Mouse (Mus musculus): ENCODE measurements around the gene Cemip2. TPM values are rescaled to one million over a fixed set of nuclear protein-coding genes. Genes with fewer than 3 reads are reported as not detected.

The Cemip2 gene
- polyA plus RNA-seq, 1 experiment, result 12.6 TPM

GRCm38 (mm10) chr19:21890699-21891098, 112.6 kb downstream of the Cemip2 start:
- Histone ChIP-seq H3K27me3 (ENCODE audit: control insufficient read depth, insufficient read depth, insufficient read length) (no peaks in the 10 kb centered on the region), H3K79me2 (ENCODE audit: control insufficient read depth, insufficient read depth) (no peaks in the 10 kb centered on the region), H3K36me3 (ENCODE audit: control insufficient read depth, insufficient read depth) (no peaks in the 10 kb centered on the region), H3ac (ENCODE audit: control insufficient read depth, insufficient read length, low read depth) (no peak overlapping the region), H3K79me3 (ENCODE audit: low read depth) (no peaks in the 10 kb centered on the region), H3K4me3 (ENCODE audit: insufficient read depth, poor library complexity, severe bottlenecking) (no peak overlapping the region)
- TF ChIP-seq CTCF (IDR thresholded peaks at IDR 0.05; ENCODE audit: control insufficient read depth, insufficient read depth, insufficient read length), result no peak
- TF ChIP-seq MYOG (IDR thresholded peaks at IDR 0.05; ENCODE audit: control insufficient read depth, extremely low read depth, insufficient read length), result no peak
- TF ChIP-seq MAX (IDR thresholded peaks at IDR 0.05), result no peak

GRCm38 (mm10) chr19:21894792-21895191, 116.7 kb downstream of the Cemip2 start:
- H3K36me3 ChIP-seq (ENCODE audit: control insufficient read depth, insufficient read depth), result no peaks in the 10 kb centered on the region
- H3K27me3 ChIP-seq (ENCODE audit: control insufficient read depth, insufficient read depth, insufficient read length), result no peaks in the 10 kb centered on the region
- TF ChIP-seq MAX (IDR thresholded peaks at IDR 0.05) (no peak), CEBPB (IDR thresholded peaks at IDR 0.05; ENCODE audit: low read depth) (no peak), USF1 (IDR thresholded peaks at IDR 0.05; ENCODE audit: low read depth) (no peak), MYOD1 (IDR thresholded peaks at IDR 0.05; ENCODE audit: control insufficient read depth, insufficient read length, low read depth) (no peak), CTCF (IDR thresholded peaks at IDR 0.05; ENCODE audit: control insufficient read depth, insufficient read depth, insufficient read length) (no peak), FOSL1 (IDR thresholded peaks at IDR 0.05; ENCODE audit: insufficient read depth, low read length, poor library complexity, severe bottlenecking) (no peak), MYOG (IDR thresholded peaks at IDR 0.05; ENCODE audit: control insufficient read depth, extremely low read depth, insufficient read length) (no peak)
- H3ac ChIP-seq (ENCODE audit: control insufficient read depth, insufficient read length, low read depth), result no peak overlapping the region
- no peaks in the 10 kb centered on the region for H3K79me3 ChIP-seq (ENCODE audit: low read depth)
- H3K4me3 ChIP-seq (ENCODE audit: insufficient read depth, poor library complexity, severe bottlenecking), result no peak overlapping the region
- no peaks in the 10 kb centered on the region for H3K79me2 ChIP-seq (ENCODE audit: control insufficient read depth, insufficient read depth)

GRCm38 (mm10) chr19:21895540-21895939, 117.4 kb downstream of the Cemip2 start:
- H3K79me3 ChIP-seq (ENCODE audit: low read depth), result no peaks in the 10 kb centered on the region
- TF ChIP-seq MAX (IDR thresholded peaks at IDR 0.05) (no peak), FOSL1 (IDR thresholded peaks at IDR 0.05; ENCODE audit: insufficient read depth, low read length, poor library complexity, severe bottlenecking) (no peak), CTCF (IDR thresholded peaks at IDR 0.05; ENCODE audit: control insufficient read depth, insufficient read depth, insufficient read length) (no peak), MYOD1 (IDR thresholded peaks at IDR 0.05; ENCODE audit: control insufficient read depth, insufficient read length, low read depth) (no peak), USF1 (IDR thresholded peaks at IDR 0.05; ENCODE audit: low read depth) (no peak), MYOG (IDR thresholded peaks at IDR 0.05; ENCODE audit: control insufficient read depth, extremely low read depth, insufficient read length) (no peak), CEBPB (IDR thresholded peaks at IDR 0.05; ENCODE audit: low read depth) (no peak)
- H3ac ChIP-seq (ENCODE audit: control insufficient read depth, insufficient read length, low read depth), result no peak overlapping the region
- H3K27me3 ChIP-seq (ENCODE audit: control insufficient read depth, insufficient read depth, insufficient read length), result no peaks in the 10 kb centered on the region
- H3K36me3 ChIP-seq (ENCODE audit: control insufficient read depth, insufficient read depth), result no peaks in the 10 kb centered on the region
- no peaks in the 10 kb centered on the region for H3K79me2 ChIP-seq (ENCODE audit: control insufficient read depth, insufficient read depth)
- H3K4me3 ChIP-seq (ENCODE audit: insufficient read depth, poor library complexity, severe bottlenecking), result no peak overlapping the region

GRCm38 (mm10) chr19:21897122-21897827, 119.1 kb downstream of the Cemip2 start:
- no peak overlapping the region for H3ac ChIP-seq (ENCODE audit: control insufficient read depth, insufficient read length, low read depth)
- no peaks in the 10 kb centered on the region for H3K79me2 ChIP-seq (ENCODE audit: control insufficient read depth, insufficient read depth)
- no peak overlapping the region for H3K4me3 ChIP-seq (ENCODE audit: insufficient read depth, poor library complexity, severe bottlenecking)
- H3K79me3 ChIP-seq (ENCODE audit: low read depth), result no peaks in the 10 kb centered on the region
- TF ChIP-seq CEBPB (IDR thresholded peaks at IDR 0.05; ENCODE audit: low read depth) (no peak), FOSL1 (IDR thresholded peaks at IDR 0.05; ENCODE audit: insufficient read depth, low read length, poor library complexity, severe bottlenecking) (no peak), MAX (IDR thresholded peaks at IDR 0.05) (no peak), CTCF (IDR thresholded peaks at IDR 0.05; ENCODE audit: control insufficient read depth, insufficient read depth, insufficient read length) (no peak), MYOD1 (IDR thresholded peaks at IDR 0.05; ENCODE audit: control insufficient read depth, insufficient read length, low read depth) (no peak), MYOG (IDR thresholded peaks at IDR 0.05; ENCODE audit: control insufficient read depth, extremely low read depth, insufficient read length) (no peak), USF1 (IDR thresholded peaks at IDR 0.05; ENCODE audit: low read depth) (no peak)
- H3K36me3 ChIP-seq (ENCODE audit: control insufficient read depth, insufficient read depth), result no peaks in the 10 kb centered on the region
- H3K27me3 ChIP-seq (ENCODE audit: control insufficient read depth, insufficient read depth, insufficient read length), result no peaks in the 10 kb centered on the region

GRCm38 (mm10) chr19:21898015-21898939, 120.1 kb downstream of the Cemip2 start:
- H3K27me3 ChIP-seq (ENCODE audit: control insufficient read depth, insufficient read depth, insufficient read length), result no peaks in the 10 kb centered on the region
- TF ChIP-seq CEBPB (IDR thresholded peaks at IDR 0.05; ENCODE audit: low read depth), result no peak
- TF ChIP-seq FOSL1 (IDR thresholded peaks at IDR 0.05; ENCODE audit: insufficient read depth, low read length, poor library complexity, severe bottlenecking), result no peak
- no peaks in the 10 kb centered on the region for H3K36me3 ChIP-seq (ENCODE audit: control insufficient read depth, insufficient read depth)
- H3K4me3 ChIP-seq (ENCODE audit: insufficient read depth, poor library complexity, severe bottlenecking), result no peak overlapping the region
- H3K79me3 ChIP-seq (ENCODE audit: low read depth), result no peaks in the 10 kb centered on the region
- no peak overlapping the region for H3ac ChIP-seq (ENCODE audit: control insufficient read depth, insufficient read length, low read depth)
- H3K79me2 ChIP-seq (ENCODE audit: control insufficient read depth, insufficient read depth), result no peaks in the 10 kb centered on the region

Other genes with a start within 250 kb of the Cemip2 start
- gene 1110059E24Rik, start 125.4 kb upstream of the Cemip2 start, polyA plus RNA-seq (2012; fragmentation: generic; extraction: Trizol), result 17.1 TPM
- gene Abhd17b, start 125.2 kb upstream of the Cemip2 start, polyA plus RNA-seq (2012; fragmentation: generic; extraction: Trizol), result 6.2 TPM